Mouse (Mus musculus): ENCODE data around the gene Ablim1.

DNA sequence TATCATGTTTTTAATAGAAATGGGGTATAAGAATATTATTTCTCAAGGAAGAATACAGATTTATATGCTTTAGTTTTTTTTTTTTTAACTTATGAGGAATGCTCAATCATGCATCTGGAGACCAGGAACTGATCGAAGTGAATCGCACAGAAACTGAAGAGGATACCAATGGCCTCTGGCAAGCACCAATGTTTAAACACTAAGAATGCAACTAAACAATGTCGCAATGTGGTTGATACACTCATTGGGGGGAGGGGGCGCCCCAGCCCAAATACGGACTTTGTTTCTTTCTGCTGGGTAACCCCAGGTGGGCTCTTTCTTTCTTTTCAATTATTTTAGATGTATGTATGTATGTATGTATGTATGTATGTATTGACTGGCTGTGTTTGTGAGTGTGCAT lies 90.3 kb downstream of the Ablim1 start:
- TF ChIP-seq CTCF (IDR thresholded peaks at IDR 0.05; ENCODE audit: control insufficient read depth, insufficient read depth, insufficient read length), result no peak
- TF ChIP-seq MAX (IDR thresholded peaks at IDR 0.05), result no peak
- no peak for TF ChIP-seq FOSL1 (IDR thresholded peaks at IDR 0.05; ENCODE audit: insufficient read depth, low read length, poor library complexity, severe bottlenecking)
- no peak for TF ChIP-seq CEBPB (IDR thresholded peaks at IDR 0.05; ENCODE audit: low read depth)

All from C2C12 (cell line).